Mouse (Mus musculus) liver, embryonic 16.5 days (tissue): ENCODE data around the gene Spag9. TPM values are rescaled to one million over a fixed set of nuclear protein-coding genes. Genes with fewer than 3 reads are reported as not detected.

Experiments
- ATAC-seq: fragments of 200-750 bp; cut with Nextera tagmentation; 2 replicates; pipeline ENCODE4 v1.8.0; 2017; ENCODE audit warnings: low read depth, mild to moderate bottlenecking, moderate number of reproducible peaks, moderate library complexity
- H3K27ac ChIP-seq: fragments of 300-500 bp; sonication (generic); 2 replicates; pipeline ENCODE4 v1.5.1; 2014; ENCODE audit warnings: mild to moderate bottlenecking, low read length
- H3K27me3 ChIP-seq: fragments of 300-500 bp; sonication (generic); 2 replicates; pipeline ENCODE4 v1.6.1; 2014; ENCODE audit warnings: low read depth, low read length, mixed read lengths; ENCODE audit not compliant: control insufficient read depth, insufficient read depth
- H3K36me3 ChIP-seq: fragments of 300-500 bp; sonication (generic); 2 replicates; pipeline ENCODE4 v1.6.1; 2014; ENCODE audit warnings: mild to moderate bottlenecking; ENCODE audit not compliant: control insufficient read depth, insufficient read depth
- H3K4me1 ChIP-seq: fragments of 300-500 bp; sonication (generic); 2 replicates; pipeline ENCODE4 v1.6.1; 2014; ENCODE audit warnings: low read depth, low read length, mixed read lengths; ENCODE audit not compliant: control insufficient read depth
- H3K4me2 ChIP-seq: fragments of 300-500 bp; sonication (generic); 2 replicates; pipeline ENCODE4 v1.6.1; 2014; ENCODE audit warnings: low read depth, low read length, mixed read lengths
- H3K4me3 ChIP-seq: fragments of 300-500 bp; sonication (generic); 2 replicates; pipeline ENCODE4 v1.5.1; 2014; ENCODE audit warnings: low read depth, mild to moderate bottlenecking, low read length
- H3K9ac ChIP-seq: fragments of 300-500 bp; sonication (generic); 2 replicates; pipeline ENCODE4 v1.6.1; 2014; ENCODE audit warnings: low read depth, low read length
- H3K9me3 ChIP-seq: fragments of 300-500 bp; sonication (generic); replicated peaks from 2 replicates; pipeline ENCODE4 v1.6.1; 2016; ENCODE audit warnings: low read length; ENCODE audit not compliant: control insufficient read depth
- WGBS: fragments of 180-500 bp; shearing (Covaris S2); extraction: QIAGEN DNeasy Blood & Tissue Kit; methylation state at CpG from one replicate; pipeline ENCODE4 v1.1.7; 2014; ENCODE audit not compliant: insufficient replicate concordance; 5-methylcytosine and 5-hydroxymethylcytosine counted together
- polyA plus RNA-seq: library from polyadenylated mRNA; unstranded; fragments of >200 nt; fragmentation: Nextera tagmentation; extraction: Ambion mirVana; gene quantifications from 2 replicates; pipeline ENCODE4 v1.2.1, GENCODE M21; 2015

The Spag9 gene
- polyA plus RNA-seq, 1 experiment from 2014 or later, result 10.5 TPM

GRCm38 (mm10) chr11:94172186-94172585, 176.3 kb downstream of the Spag9 start:
- 59% methylated on average over 9 of the region's 9 CpGs for WGBS
- H3K36me3 ChIP-seq, result no peaks in the 10 kb centered on the region
- peaks cover 3% of the 10 kb centered on the region; the same call in 1 of the 2 replicates for H3K4me1 ChIP-seq
- H3K4me2 ChIP-seq, result no peak overlapping the region
- no peak overlapping the region for H3K4me3 ChIP-seq
- H3K9ac ChIP-seq, result no peak overlapping the region
- no peaks in the 10 kb centered on the region for H3K9me3 ChIP-seq
- H3K27ac ChIP-seq, result no peak overlapping the region
- ATAC-seq, result no peak
- H3K27me3 ChIP-seq, result no peaks in the 10 kb centered on the region

DNA sequence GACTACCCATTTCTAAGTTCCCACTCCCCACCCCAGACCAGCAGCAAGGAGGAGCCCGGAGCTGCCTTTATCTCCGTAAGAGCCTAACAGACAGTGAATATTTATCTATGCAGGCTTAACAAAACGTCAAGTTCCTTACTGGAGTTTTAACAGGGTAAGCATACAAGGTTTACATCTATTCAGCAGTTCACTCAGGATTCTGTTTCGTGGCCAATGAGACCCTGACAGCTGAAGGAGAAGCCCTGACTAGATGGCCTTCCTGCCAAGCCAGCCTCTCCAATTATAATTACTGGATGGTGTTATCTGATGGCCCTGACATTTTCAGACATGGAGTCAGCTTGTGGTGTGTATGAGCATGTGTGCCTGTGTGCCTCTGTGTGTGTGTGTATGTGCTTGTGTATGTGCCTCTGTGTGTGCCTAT, 177.8 kb downstream of the Spag9 start:
- ATAC-seq, result 0 out of 2 replicates have a peak, but pooled peaks have one; percentile 24
- Histone ChIP-seq H3K9ac (no peak overlapping the region), H3K27ac (no peak overlapping the region)

GRCm38 (mm10) chr11:94175288-94175687, 179.4 kb downstream of the Spag9 start:
- no peaks in the 10 kb centered on the region for H3K36me3 ChIP-seq
- ATAC-seq, result no peak
- peaks cover 5% of the 10 kb centered on the region; the same call in 1 of the 2 replicates for H3K4me1 ChIP-seq
- no peak overlapping the region for H3K4me2 ChIP-seq
- no peaks in the 10 kb centered on the region for H3K9me3 ChIP-seq
- 56% methylated on average over 7 of the region's 7 CpGs for WGBS
- no peak overlapping the region for H3K9ac ChIP-seq
- no peak overlapping the region for H3K4me3 ChIP-seq
- H3K27me3 ChIP-seq, result no peaks in the 10 kb centered on the region
- no peak overlapping the region for H3K27ac ChIP-seq

More for the DNA sequence above, 177.8 kb downstream of the Spag9 start:
- H3K27me3 ChIP-seq, result no peaks in the 10 kb centered on the region
- no peaks in the 10 kb centered on the region for H3K9me3 ChIP-seq
- WGBS, result 19% methylated on average over 4 of the region's 4 CpGs
- H3K36me3 ChIP-seq, result no peaks in the 10 kb centered on the region
- H3K4me2 ChIP-seq, result no peak overlapping the region
- peaks cover 3% of the 10 kb centered on the region; the same call in 1 of the 2 replicates for H3K4me1 ChIP-seq
- H3K4me3 ChIP-seq, result no peak overlapping the region

Other genes with a start within 250 kb of the Spag9 start
- gene Utp18, start 110.3 kb upstream of the Spag9 start, polyA plus RNA-seq, result 8.7 and 9.4 TPM in 2 replicates
- 5.4 TPM in 2 replicates for gene Mbtd1, start 110.2 kb upstream of the Spag9 start, polyA plus RNA-seq
- 166 and 169 TPM in 2 replicates for gene Nme2, start 39.8 kb upstream of the Spag9 start, polyA plus RNA-seq
- 183 and 194 TPM in 2 replicates for gene Gm20390, start 27.8 kb upstream of the Spag9 start, polyA plus RNA-seq
- gene Nme1, start 27.6 kb upstream of the Spag9 start, polyA plus RNA-seq, result 83.1 and 89.6 TPM in 2 replicates
- gene Tob1, start 215.4 kb downstream of the Spag9 start, polyA plus RNA-seq, result 11.6 and 11.8 TPM in 2 replicates
- 0.09 and 0.14 TPM in 2 replicates for gene Wfikkn2, start 249.9 kb downstream of the Spag9 start, polyA plus RNA-seq